Mouse (Mus musculus) kidney, embryonic 16.5 days (tissue): Measurements from ENCODE around the gene Snph. TPM values are rescaled to one million over a fixed set of nuclear protein-coding genes. Genes with fewer than 3 reads are reported as not detected.
A peak's percentile ranks its signal among the peaks of the same experiment; 100 is the strongest.

Source experiments
- ATAC-seq: fragments of 200-750 bp; cut with Nextera tagmentation; 2 replicates; pipeline ENCODE4 v1.8.0; 2017; ENCODE audit warnings: moderate TSS enrichment; ENCODE audit not compliant: low FRiP score, low TSS enrichment
- H3K27ac ChIP-seq: fragments of 300-500 bp; sonication (generic); 2 replicates; pipeline ENCODE4 v1.5.1; 2014; ENCODE audit warnings: low read length
- H3K27me3 ChIP-seq: fragments of 300-500 bp; sonication (generic); 2 replicates; pipeline ENCODE4 v1.6.1; 2014; ENCODE audit warnings: low read length, control low read depth, mixed read lengths; ENCODE audit not compliant: insufficient read depth
- H3K36me3 ChIP-seq: fragments of 300-500 bp; sonication (generic); 2 replicates; pipeline ENCODE4 v1.6.1; 2014; ENCODE audit warnings: low read length, control low read depth, mixed read lengths; ENCODE audit not compliant: insufficient read depth
- H3K4me1 ChIP-seq: fragments of 300-500 bp; sonication (generic); 2 replicates; pipeline ENCODE4 v1.6.1; 2014; ENCODE audit warnings: low read length, control low read depth, mixed read lengths; ENCODE audit not compliant: insufficient read depth
- H3K4me2 ChIP-seq: fragments of 300-500 bp; sonication (generic); replicated peaks from 2 replicates; pipeline ENCODE4 v1.6.1; 2014; ENCODE audit warnings: low read depth, low read length
- H3K4me3 ChIP-seq: fragments of 300-500 bp; sonication (generic); 2 replicates; pipeline ENCODE4 v1.5.1; 2014; ENCODE audit warnings: mild to moderate bottlenecking, low read length
- H3K9ac ChIP-seq: fragments of 300-500 bp; sonication (generic); replicated peaks from 2 replicates; pipeline ENCODE4 v1.6.1; 2014; ENCODE audit warnings: low read length
- H3K9me3 ChIP-seq: fragments of 300-500 bp; sonication (generic); 2 replicates; pipeline ENCODE4 v1.6.1; 2016; ENCODE audit warnings: low read length, control low read depth
- WGBS: fragments of 180-500 bp; shearing (Covaris S2); extraction: QIAGEN DNeasy Blood & Tissue Kit; methylation state at CpG from one replicate; pipeline ENCODE4 v1.1.7; 2014; 5-methylcytosine and 5-hydroxymethylcytosine counted together
- polyA plus RNA-seq: library from polyadenylated mRNA; unstranded; fragments of >200 nt; fragmentation: Nextera tagmentation; extraction: Ambion mirVana; gene quantifications from 2 replicates; pipeline ENCODE4 v1.2.1, GENCODE M21; 2015

The Snph gene
- polyA plus RNA-seq, result 0.44 and 0.63 TPM in 2 replicates

GRCm38 (mm10) chr2:151632159-151632814 lies at the start of gene Snph:
Snph (minus strand) TSS chr2:151632593.
- peak within 1 kb of the TSS; percentile 66 for H3K9ac ChIP-seq
- peak within 1 kb of the TSS; percentile 63 for H3K4me3 ChIP-seq
- peak; percentile 89 for ATAC-seq
- no peaks in the 10 kb centered on the region for H3K9me3 ChIP-seq
- peak within 1 kb of the TSS; percentile 90 for H3K4me2 ChIP-seq
- WGBS, result under 1% methylated on average over 43 of the region's 47 CpGs
- no peaks in the 10 kb centered on the region for H3K36me3 ChIP-seq
- H3K27ac ChIP-seq, result no peak within 1 kb of the TSS
- H3K27me3 ChIP-seq, result peaks cover 29% of the 10 kb centered on the region
- H3K4me1 ChIP-seq, result peaks cover 9% of the 10 kb centered on the region

GRCm38 (mm10) chr2:151676234-151676633 lies 43.8 kb upstream of the Snph start:
- H3K4me3 ChIP-seq, result no peak overlapping the region
- H3K9ac ChIP-seq, result no peak overlapping the region
- no peak overlapping the region for H3K4me2 ChIP-seq
- ATAC-seq, result no peak
- no peaks in the 10 kb centered on the region for H3K27me3 ChIP-seq
- H3K9me3 ChIP-seq, result no peaks in the 10 kb centered on the region
- H3K36me3 ChIP-seq, result no peaks in the 10 kb centered on the region
- no peaks in the 10 kb centered on the region for H3K4me1 ChIP-seq
- H3K27ac ChIP-seq, result no peak overlapping the region
- 59% methylated on average over 2 of the region's 2 CpGs for WGBS

- Histone ChIP-seq H3K27me3 (peaks cover 6% of the 10 kb centered on the region), H3K9me3 (no peaks in the 10 kb centered on the region), H3K27ac (no peak overlapping the region), H3K9ac (no peak overlapping the region), H3K4me1 (0 out of 2 replicates have a peak, but pooled peaks cover 3% of the 10 kb centered on the region), H3K4me3 (no peak overlapping the region), H3K4me2 (no peak overlapping the region), H3K36me3 (no peaks in the 10 kb centered on the region)
- WGBS, result 67% methylated on average over 1 of the region's 1 CpGs
- ATAC-seq, result no peak
Observed at GRCm38 (mm10) chr2:151670968-151671329, 38.6 kb upstream of the Snph start.

- Histone ChIP-seq H3K4me2 (no peak overlapping the region), H3K36me3 (no peaks in the 10 kb centered on the region)
- peak; percentile 73 for ATAC-seq
Observed at GRCm38 (mm10) chr2:151670026-151670967, 37.9 kb upstream of the Snph start.

GRCm38 (mm10) chr2:151668433-151668832 lies 36.0 kb upstream of the Snph start, which contains the start of gene Rad21l:
Rad21l (minus strand) TSS chr2:151668533.
- H3K9me3 ChIP-seq, result no peaks in the 10 kb centered on the region
- H3K4me2 ChIP-seq, result no peak within 1 kb of the TSS
- ATAC-seq, result no peak
- H3K36me3 ChIP-seq, result no peaks in the 10 kb centered on the region
- H3K4me3 ChIP-seq, result no peak within 1 kb of the TSS
- 0 out of 2 replicates have a peak, but pooled peaks cover 3% of the 10 kb centered on the region for H3K4me1 ChIP-seq
- H3K27me3 ChIP-seq, result peaks cover 6% of the 10 kb centered on the region
- WGBS, result 75% methylated on average over 3 of the region's 3 CpGs
- H3K9ac ChIP-seq, result no peak within 1 kb of the TSS
- no peak within 1 kb of the TSS for H3K27ac ChIP-seq

More at GRCm38 (mm10) chr2:151670026-151670967, 37.9 kb upstream of the Snph start:
- H3K27ac ChIP-seq, result no peak overlapping the region
- no peak overlapping the region for H3K9ac ChIP-seq
- H3K4me1 ChIP-seq, result 0 out of 2 replicates have a peak, but pooled peaks cover 3% of the 10 kb centered on the region
- peaks cover 6% of the 10 kb centered on the region for H3K27me3 ChIP-seq
- 39% methylated on average over 48 of the region's 48 CpGs for WGBS
- H3K4me3 ChIP-seq, result no peak overlapping the region; the same call in 1 of the 2 replicates
- H3K9me3 ChIP-seq, result no peaks in the 10 kb centered on the region

- no peak overlapping the region for H3K9ac ChIP-seq
- no peak overlapping the region for H3K4me3 ChIP-seq
- H3K36me3 ChIP-seq, result no peaks in the 10 kb centered on the region
- H3K4me1 ChIP-seq, result no peaks in the 10 kb centered on the region
- H3K4me2 ChIP-seq, result no peak overlapping the region
- no peak for ATAC-seq
- no peaks in the 10 kb centered on the region for H3K27me3 ChIP-seq
- H3K27ac ChIP-seq, result no peak overlapping the region
- 63% methylated on average over 1 of the region's 1 CpGs for WGBS
- H3K9me3 ChIP-seq, result no peaks in the 10 kb centered on the region
Observed at GRCm38 (mm10) chr2:151652053-151652452, 19.7 kb upstream of the Snph start.

GRCm38 (mm10) chr2:151636015-151636402 lies 3.6 kb upstream of the Snph start:
- Histone ChIP-seq H3K4me1 (peaks cover 9% of the 10 kb centered on the region), H3K36me3 (no peaks in the 10 kb centered on the region), H3K9ac (no peak overlapping the region), H3K27ac (no peak overlapping the region), H3K27me3 (peaks cover 23% of the 10 kb centered on the region), H3K4me2 (no peak overlapping the region), H3K9me3 (no peaks in the 10 kb centered on the region), H3K4me3 (no peak overlapping the region)
- 73% methylated on average over 2 of the region's 2 CpGs for WGBS
- no peak for ATAC-seq

GRCm38 (mm10) chr2:151635362-151636014 lies 3.1 kb upstream of the Snph start:
- 62% methylated on average over 9 of the region's 9 CpGs for WGBS
- Histone ChIP-seq H3K9ac (no peak overlapping the region), H3K27me3 (peaks cover 28% of the 10 kb centered on the region), H3K9me3 (no peaks in the 10 kb centered on the region), H3K4me3 (no peak overlapping the region), H3K36me3 (no peaks in the 10 kb centered on the region), H3K27ac (no peak overlapping the region), H3K4me1 (peaks cover 9% of the 10 kb centered on the region), H3K4me2 (no peak overlapping the region)
- no peak for ATAC-seq

GRCm38 (mm10) chr2:151634903-151635302 lies 2.5 kb upstream of the Snph start:
- WGBS, result 40% methylated on average over 2 of the region's 2 CpGs

More at GRCm38 (mm10) chr2:151634903-151635302, 2.5 kb upstream of the Snph start:
- no peaks in the 10 kb centered on the region for H3K9me3 ChIP-seq
- no peak overlapping the region for H3K27ac ChIP-seq
- ATAC-seq, result no peak
- no peak overlapping the region for H3K4me2 ChIP-seq
- peaks cover 9% of the 10 kb centered on the region for H3K4me1 ChIP-seq
- no peaks in the 10 kb centered on the region for H3K36me3 ChIP-seq
- H3K9ac ChIP-seq, result no peak overlapping the region
- H3K4me3 ChIP-seq, result no peak overlapping the region
- peaks cover 29% of the 10 kb centered on the region for H3K27me3 ChIP-seq
